Mouse (Mus musculus) heart, adult 2 months (tissue): ENCODE data around the gene Agpat1.

Experiments
- CTCF ChIP-seq: fragments of 200-600 bp; IDR thresholded peaks from 2 replicates; pipeline ENCODE4 v1.8.1; 2022; ENCODE audit warnings: antibody characterized with exemption, mild to moderate bottlenecking, moderate library complexity
- EP300 ChIP-seq: fragments of 200-500 bp; IDR thresholded peaks from 2 replicates; pipeline ENCODE4 v1.6.1; 2011; ENCODE audit warnings: low read depth, low read length, control low read depth; ENCODE audit not compliant: insufficient read depth
- POLR2A ChIP-seq: fragments of 200-500 bp; IDR thresholded peaks from 2 replicates; pipeline ENCODE4 v1.6.1; 2011; ENCODE audit warnings: mild to moderate bottlenecking, low read depth, low read length, control low read depth; ENCODE audit not compliant: insufficient read depth

DNA sequence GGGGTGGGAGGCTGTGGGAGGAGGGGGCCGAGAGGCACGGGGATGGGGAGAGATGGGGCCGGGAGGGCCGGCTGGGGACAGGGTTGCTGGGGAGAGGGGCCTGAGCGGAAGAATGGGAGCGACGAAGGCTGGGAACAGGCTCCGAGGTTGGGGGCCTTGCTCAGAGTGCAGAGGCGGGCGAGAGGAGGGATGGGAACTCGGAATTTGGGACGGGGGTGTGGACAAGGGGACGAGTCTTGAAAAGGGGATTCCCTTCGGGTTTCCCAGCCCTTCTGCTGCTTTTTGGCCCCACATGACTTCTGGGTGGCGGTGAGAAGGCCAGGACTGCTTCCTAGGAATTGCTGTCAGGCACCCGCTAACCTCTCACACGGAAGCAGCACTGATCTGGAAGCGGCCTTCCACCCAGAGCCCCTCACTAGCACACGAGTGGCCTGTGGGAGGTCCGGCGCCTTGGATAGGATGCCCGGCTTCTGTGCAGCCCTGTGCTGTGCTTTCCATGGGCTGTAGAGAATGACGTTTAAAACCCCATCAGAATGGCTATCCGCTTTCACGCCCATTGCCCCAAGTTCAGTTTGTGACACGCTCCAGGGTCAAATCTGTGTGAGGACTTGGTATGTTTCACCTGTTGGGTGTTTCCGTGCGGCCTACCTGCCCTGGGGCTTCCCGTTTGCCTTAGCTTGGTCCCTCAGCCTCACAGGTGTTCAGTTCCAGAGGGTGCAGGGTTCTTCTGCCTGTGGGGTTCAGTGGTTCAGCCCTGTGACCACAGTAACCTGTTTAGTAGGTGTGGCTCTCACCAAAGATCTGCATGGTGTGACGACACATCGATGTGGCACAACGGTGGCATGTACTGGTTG lies 2.4 kb downstream of the Agpat1 start:
- TF ChIP-seq POLR2A (no peak), EP300 (no peak), CTCF (no peak)
